Mouse (Mus musculus): ENCODE results near the gene Apoe. TPM values are rescaled to one million over a fixed set of nuclear protein-coding genes. Genes with fewer than 3 reads are reported as not detected.

The Apoe gene
- polyA plus RNA-seq, 1 experiment: 4,561 TPM

GRCm38 (mm10) chr7:19704475-19704874 lies 5.5 kb upstream of the Apoe start:
- Histone ChIP-seq H3K4me3 (ENCODE audit: insufficient read depth, low read length) (no peak overlapping the region), H3K4me1 (ENCODE audit: control insufficient read depth, insufficient read depth, low read length) (peaks cover under 1% of the 10 kb centered on the region; the same call in 1 of the 2 replicates), H3K27ac (ENCODE audit: insufficient read depth, low read length) (no peak overlapping the region)
- TF ChIP-seq CTCF (IDR thresholded peaks at IDR 0.05; ENCODE audit: extremely low read depth, insufficient read depth, low read length) (no peak), POLR2A (IDR thresholded peaks at IDR 0.05; ENCODE audit: extremely low read depth, insufficient read depth, low read length) (no peak)

GRCm38 (mm10) chr7:19702859-19703555 lies 4.0 kb upstream of the Apoe start:
- Histone ChIP-seq H3K4me1 (ENCODE audit: control insufficient read depth, insufficient read depth, low read length) (peaks cover 4% of the 10 kb centered on the region; the same call in 1 of the 2 replicates), H3K4me3 (ENCODE audit: insufficient read depth, low read length) (no peak overlapping the region), H3K27ac (ENCODE audit: insufficient read depth, low read length) (no peak overlapping the region)
- TF ChIP-seq POLR2A (IDR thresholded peaks at IDR 0.05; ENCODE audit: extremely low read depth, insufficient read depth, low read length) (no peak), CTCF (IDR thresholded peaks at IDR 0.05; ENCODE audit: extremely low read depth, insufficient read depth, low read length) (no peak)

- Histone ChIP-seq H3K4me3 (ENCODE audit: insufficient read depth, low read length) (no peak overlapping the region), H3K4me1 (ENCODE audit: control insufficient read depth, insufficient read depth, low read length) (peaks cover 4% of the 10 kb centered on the region; the same call in 1 of the 2 replicates), H3K27ac (ENCODE audit: insufficient read depth, low read length) (peak overlapping the region; percentile 83; the same call in 1 of the 2 replicates)
- TF ChIP-seq CTCF (IDR thresholded peaks at IDR 0.05; ENCODE audit: extremely low read depth, insufficient read depth, low read length) (peak; percentile 60), POLR2A (IDR thresholded peaks at IDR 0.05; ENCODE audit: extremely low read depth, insufficient read depth, low read length) (no peak)
Observed at GRCm38 (mm10) chr7:19701069-19701761, 2.2 kb upstream of the Apoe start.

GRCm38 (mm10) chr7:19700299-19701068 lies 1.5 kb upstream of the Apoe start:
- no peak for TF ChIP-seq CTCF (IDR thresholded peaks at IDR 0.05; ENCODE audit: extremely low read depth, insufficient read depth, low read length)
- no peak for TF ChIP-seq POLR2A (IDR thresholded peaks at IDR 0.05; ENCODE audit: extremely low read depth, insufficient read depth, low read length)
- Histone ChIP-seq H3K27ac (ENCODE audit: insufficient read depth, low read length) (peak overlapping the region; percentile 38; the same call in 1 of the 2 replicates), H3K4me3 (ENCODE audit: insufficient read depth, low read length) (no peak overlapping the region)

DNA sequence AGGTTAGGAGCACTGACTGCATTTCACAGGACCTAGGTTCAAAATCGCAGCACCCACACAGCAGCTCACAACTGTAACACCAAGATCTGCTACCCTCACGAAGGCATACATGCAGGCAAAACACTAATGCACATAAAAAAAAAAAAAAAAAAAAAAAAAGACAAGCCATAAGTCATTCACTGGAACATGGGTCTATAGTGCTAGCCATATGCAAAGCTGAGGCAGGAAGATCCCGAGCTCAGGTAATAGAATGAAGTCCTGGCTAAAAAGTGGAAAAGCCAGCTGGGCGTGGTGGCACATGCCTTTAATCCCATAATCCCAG lies 800 bp upstream of the Apoe start:
- H3K4me1 ChIP-seq (ENCODE audit: control insufficient read depth, insufficient read depth, low read length): peaks cover 4% of the 10 kb centered on the region; the same call in 1 of the 2 replicates
- TF ChIP-seq POLR2A (IDR thresholded peaks at IDR 0.05; ENCODE audit: extremely low read depth, insufficient read depth, low read length) (no peak), CTCF (IDR thresholded peaks at IDR 0.05; ENCODE audit: extremely low read depth, insufficient read depth, low read length) (no peak)
- H3K4me3 ChIP-seq (ENCODE audit: insufficient read depth, low read length): no peak overlapping the region
- H3K27ac ChIP-seq (ENCODE audit: insufficient read depth, low read length): peak overlapping the region; percentile 62; the same call in 1 of the 2 replicates

More at GRCm38 (mm10) chr7:19700299-19701068, 1.5 kb upstream of the Apoe start:
- H3K4me1 ChIP-seq (ENCODE audit: control insufficient read depth, insufficient read depth, low read length): peaks cover 4% of the 10 kb centered on the region; the same call in 1 of the 2 replicates

- H3K4me1 ChIP-seq (ENCODE audit: control insufficient read depth, insufficient read depth, low read length): peaks cover 4% of the 10 kb centered on the region; the same call in 1 of the 2 replicates
- TF ChIP-seq CTCF (IDR thresholded peaks at IDR 0.05; ENCODE audit: extremely low read depth, insufficient read depth, low read length) (no peak), POLR2A (IDR thresholded peaks at IDR 0.05; ENCODE audit: extremely low read depth, insufficient read depth, low read length) (0 out of 2 replicates have a peak, but pooled peaks have one; percentile 20)
- H3K27ac ChIP-seq (ENCODE audit: insufficient read depth, low read length): 0 out of 2 replicates have a peak overlapping the region, but pooled peaks have one; percentile 9
- H3K4me3 ChIP-seq (ENCODE audit: insufficient read depth, low read length): peak overlapping the region; percentile 28
Observed at GRCm38 (mm10) chr7:19697949-19698906, 760 bp downstream of the Apoe start.

GRCm38 (mm10) chr7:19696336-19696873 lies 2.6 kb downstream of the Apoe start:
- H3K4me3 ChIP-seq (ENCODE audit: insufficient read depth, low read length): peak overlapping the region; percentile 28; the same call in 1 of the 2 replicates
- TF ChIP-seq CTCF (IDR thresholded peaks at IDR 0.05; ENCODE audit: extremely low read depth, insufficient read depth, low read length): no peak
- no peak for TF ChIP-seq POLR2A (IDR thresholded peaks at IDR 0.05; ENCODE audit: extremely low read depth, insufficient read depth, low read length)

DNA sequence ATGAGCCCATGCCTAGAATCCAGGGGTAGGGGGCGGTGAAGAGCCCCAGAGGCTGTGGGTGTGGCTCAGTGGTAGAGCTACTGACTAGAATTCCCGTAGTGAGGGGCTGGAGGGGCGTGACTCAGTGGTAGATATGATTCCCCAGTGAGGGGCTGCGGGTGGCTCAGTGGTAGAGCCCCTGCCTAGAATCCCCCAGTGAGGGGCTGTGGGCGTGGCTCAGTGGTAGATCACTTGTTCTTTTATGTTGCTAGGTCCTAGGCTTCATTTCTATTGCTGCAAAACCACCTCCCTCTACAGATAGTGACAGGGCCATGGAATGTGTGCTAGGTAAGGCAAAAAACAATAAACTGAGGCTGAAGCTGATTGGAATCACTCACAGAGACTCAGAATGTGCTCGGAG lies 3.1 kb downstream of the Apoe start:
- TF ChIP-seq POLR2A (IDR thresholded peaks at IDR 0.05; ENCODE audit: extremely low read depth, insufficient read depth, low read length): no peak
- TF ChIP-seq CTCF (IDR thresholded peaks at IDR 0.05; ENCODE audit: extremely low read depth, insufficient read depth, low read length): no peak
- Histone ChIP-seq H3K27ac (ENCODE audit: insufficient read depth, low read length) (no peak overlapping the region), H3K4me3 (ENCODE audit: insufficient read depth, low read length) (peak overlapping the region; percentile 28; the same call in 1 of the 2 replicates), H3K4me1 (ENCODE audit: control insufficient read depth, insufficient read depth, low read length) (peaks cover 4% of the 10 kb centered on the region; the same call in 1 of the 2 replicates)

More at GRCm38 (mm10) chr7:19696336-19696873, 2.6 kb downstream of the Apoe start:
- Histone ChIP-seq H3K4me1 (ENCODE audit: control insufficient read depth, insufficient read depth, low read length) (peaks cover 4% of the 10 kb centered on the region; the same call in 1 of the 2 replicates), H3K27ac (ENCODE audit: insufficient read depth, low read length) (no peak overlapping the region)
